Mouse (Mus musculus): ENCODE results near the gene Tfcp2l1. TPM values are rescaled to one million over a fixed set of nuclear protein-coding genes. Genes with fewer than 3 reads are reported as not detected.
A peak's percentile ranks its signal among the peaks of the same experiment; 100 is the strongest.

Gene Tfcp2l1
- total RNA-seq, 2 experiments from 2014 or later = 2.9 to 3.4 TPM

GRCm38 (mm10) chr1:118728796-118729195 lies 101.1 kb downstream of the Tfcp2l1 start:
- peak in 1 of 2 experiments; percentile 2 for DNase-seq (ENCODE audit: low spot score in 2 of 2)

Other genes with a start within 250 kb of the Tfcp2l1 start
- 10 to 100 TPM; 91.0 to 94.3 TPM for gene Clasp1, start 238.9 kb upstream of the Tfcp2l1 start, total RNA-seq (2021)